Mouse (Mus musculus) liver, embryonic 13.5 days (tissue): ENCODE results near the gene Skida1. TPM values are rescaled to one million over a fixed set of nuclear protein-coding genes. Genes with fewer than 3 reads are reported as not detected.

Source experiments
- ATAC-seq: fragments of 200-750 bp; cut with Nextera tagmentation; 2 replicates; pipeline ENCODE4 v1.8.0; 2017; ENCODE audit warnings: low read depth, mild to moderate bottlenecking, moderate number of reproducible peaks, moderate library complexity
- DNase-seq: peaks from one replicate; pipeline ENCODE4 v3.0.0; 2022
- H3K27ac ChIP-seq: fragments of 300-500 bp; sonication (generic); 2 replicates; pipeline ENCODE4 v1.5.1; 2015; ENCODE audit warnings: moderate library complexity, mild to moderate bottlenecking, inconsistent platforms
- H3K27me3 ChIP-seq: fragments of 300-500 bp; sonication (generic); 2 replicates; pipeline ENCODE4 v1.6.1; 2015; ENCODE audit warnings: mild to moderate bottlenecking, inconsistent platforms
- H3K36me3 ChIP-seq: fragments of 300-500 bp; sonication (generic); 2 replicates; pipeline ENCODE4 v1.6.1; 2015; ENCODE audit warnings: mild to moderate bottlenecking, inconsistent platforms
- H3K4me1 ChIP-seq: fragments of 300-500 bp; sonication (generic); replicated peaks from 2 replicates; pipeline ENCODE4 v1.6.1; 2015; ENCODE audit warnings: inconsistent platforms
- H3K4me2 ChIP-seq: fragments of 300-500 bp; sonication (generic); 2 replicates; pipeline ENCODE4 v1.6.1; 2015; ENCODE audit warnings: inconsistent platforms, mild to moderate bottlenecking, moderate library complexity
- H3K4me3 ChIP-seq: fragments of 300-500 bp; sonication (generic); replicated peaks from 2 replicates; pipeline ENCODE4 v1.5.1; 2015; ENCODE audit warnings: mild to moderate bottlenecking, inconsistent platforms
- H3K9ac ChIP-seq: fragments of 300-500 bp; sonication (generic); 2 replicates; pipeline ENCODE4 v1.6.1; 2015; ENCODE audit warnings: mild to moderate bottlenecking, inconsistent platforms
- H3K9me3 ChIP-seq: fragments of 300-500 bp; sonication (generic); replicated peaks from 2 replicates; pipeline ENCODE4 v1.6.1; 2016; ENCODE audit warnings: inconsistent platforms
- WGBS: fragments of 180-500 bp; shearing (Covaris S2); methylation state at CpG from one replicate; pipeline ENCODE4 v1.1.7; 2015; ENCODE audit not compliant: insufficient replicate concordance; 5-methylcytosine and 5-hydroxymethylcytosine counted together
- microRNA-seq: library from miRNA; unstranded; fragments of <30 nt; microRNA quantifications from one replicate; pipeline ENCODE4, GENCODE M21; 2016
- polyA plus RNA-seq: library from polyadenylated mRNA; unstranded; fragments of >200 nt; fragmentation: Nextera tagmentation; extraction: Ambion mirVana; gene quantifications from 2 replicates; pipeline ENCODE4 v1.2.1, GENCODE M21; 2015

Gene Skida1
- polyA plus RNA-seq, 1 experiment from 2014 or later: 0.47 TPM

GRCm38 (mm10) chr2:18002306-18002705 is 46.5 kb downstream of the Skida1 start:
- Histone ChIP-seq H3K4me2 (no peak overlapping the region), H3K4me3 (no peak overlapping the region), H3K27me3 (no peaks in the 10 kb centered on the region), H3K9ac (no peak overlapping the region), H3K27ac (no peak overlapping the region), H3K4me1 (no peaks in the 10 kb centered on the region), H3K9me3 (no peaks in the 10 kb centered on the region), H3K36me3 (no peaks in the 10 kb centered on the region)
- DNase-seq (no peak), ATAC-seq (no peak)
- 67% methylated on average over 3 of the region's 3 CpGs for WGBS

GRCm38 (mm10) chr2:17996858-17997257 is 52.0 kb downstream of the Skida1 start, which contains the start of gene H2al2a:
TSS of gene H2al2a (minus strand) at chr2:17996958.
- DNase-seq (no peak), ATAC-seq (no peak)
- H3K9ac ChIP-seq: no peak within 1 kb of the TSS

More at GRCm38 (mm10) chr2:17996858-17997257, 52.0 kb downstream of the Skida1 start, which contains the start of gene H2al2a:
- Histone ChIP-seq H3K27ac (no peak within 1 kb of the TSS), H3K9me3 (no peaks in the 10 kb centered on the region), H3K27me3 (no peaks in the 10 kb centered on the region), H3K4me3 (no peak within 1 kb of the TSS), H3K4me1 (no peaks in the 10 kb centered on the region), H3K4me2 (no peak within 1 kb of the TSS), H3K36me3 (no peaks in the 10 kb centered on the region)

Small RNA genes within 50 kb of the gene (microRNA-seq; reads per million reads assigned to microRNA genes)
- 12.3 reads per million, percentile 27 among the genes with 10 or more reads in this experiment for gene Mir7655

Other genes with a start within 250 kb of the Skida1 start
- gene H2al2a, start 52.1 kb downstream of the Skida1 start, polyA plus RNA-seq: not detected in 2 replicates
- gene A930004D18Rik, start 11.3 kb downstream of the Skida1 start, polyA plus RNA-seq: 1.2 and 1.6 TPM in 2 replicates
- gene Mllt10, start 6.2 kb upstream of the Skida1 start, polyA plus RNA-seq: 29.1 and 34.3 TPM in 2 replicates